Mouse (Mus musculus) liver, postnatal 0 days (tissue): ENCODE results near the gene Rhbg.

Source experiments
- CTCF ChIP-seq: sonication (generic); IDR thresholded peaks from 2 replicates; pipeline ENCODE4 v1.5.1; 2016; ENCODE audit warnings: antibody characterized with exemption, low read depth
- EP300 ChIP-seq: IDR thresholded peaks from 2 replicates; pipeline ENCODE4 v1.6.1; 2016; ENCODE audit warnings: antibody characterized with exemption, low read depth, mild to moderate bottlenecking

DNA sequence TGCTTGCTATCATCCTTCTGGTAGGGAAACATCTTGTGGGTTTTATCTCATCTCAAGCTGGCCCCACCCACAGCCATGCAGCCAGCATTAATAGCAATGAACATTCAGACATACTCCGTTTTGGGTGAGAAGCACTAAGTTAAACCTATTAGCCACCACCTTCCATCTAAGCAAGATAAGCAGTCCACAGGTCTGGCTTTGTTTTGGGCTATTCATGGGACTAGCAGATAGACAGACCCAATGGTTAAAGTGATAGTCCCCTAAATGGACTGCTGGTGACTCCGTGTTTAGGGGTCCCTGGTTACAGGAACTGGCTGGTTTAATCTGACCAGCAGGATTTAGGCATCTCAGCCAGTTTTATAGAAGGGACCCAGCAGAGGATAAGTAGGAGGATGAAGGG, 41.5 kb downstream of the Rhbg start:
- TF ChIP-seq CTCF (no peak), EP300 (no peak)
